8 mouse cellular contexts compared by ENCODE assay signal in the genomic region with DNA sequence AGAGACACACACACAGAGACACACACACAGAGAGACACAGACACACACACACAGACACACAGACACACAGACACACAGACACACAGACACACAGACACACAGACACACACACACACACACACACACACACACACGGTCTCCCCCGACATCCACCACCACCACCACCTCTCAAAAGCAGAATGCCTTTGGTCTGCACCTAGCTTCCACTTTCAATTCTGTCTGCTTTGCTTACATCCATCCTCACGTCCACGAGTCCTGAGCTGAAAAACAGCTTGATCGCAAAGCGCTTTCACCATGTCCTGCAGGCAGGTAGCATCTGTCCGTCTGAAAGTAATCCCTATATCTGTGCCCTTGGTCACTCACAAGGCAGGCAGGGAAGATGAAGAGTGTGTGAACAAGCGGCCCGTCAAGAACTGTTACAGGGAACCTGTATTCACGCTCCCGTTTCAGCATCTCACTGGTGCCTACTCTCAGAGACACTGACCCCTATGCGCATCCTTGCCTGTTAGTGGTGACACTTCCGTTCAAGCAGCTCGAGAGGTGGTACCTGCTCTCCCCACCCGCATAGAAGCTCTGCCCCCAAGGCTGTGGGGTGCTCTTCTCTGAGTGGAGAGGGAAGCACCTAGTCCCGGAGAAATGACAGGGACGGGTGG. TPM values are rescaled to one million over a fixed set of nuclear protein-coding genes. Genes with fewer than 3 reads are reported as not detected.
DNase-seq lines count a peak whose midpoint lies in the region; ATAC-seq and TF ChIP-seq lines count a peak whose summit lies in the region.

No protein-coding gene starts in this region.

- TF ChIP-seq CTCF in kidney, adult 2 months (conservative IDR thresholded peaks at IDR 0.05; ENCODE audit: insufficient read depth, insufficient read length, low read depth, low read length): no peak
- no peak for TF ChIP-seq CTCF in embryonic fibroblast, embryonic 13.5 days (IDR thresholded peaks at IDR 0.05; ENCODE audit: borderline replicate concordance, insufficient read depth, low read length)

- 31% methylated on average over 17 of the region's 17 CpGs for WGBS in kidney, adult 2 months

- no peaks in the 10 kb centered on the region for H3K36me3 ChIP-seq in kidney, adult 2 months (ENCODE audit: control insufficient read depth, insufficient read depth, low read length)

- peak; percentile 14 for DNase-seq in kidney, adult 2 months
- DNase-seq in kidney, postnatal 10 days: no peak
- DNase-seq in induced T-regulatory cell, adult 2 months (ENCODE audit: low read depth): peak; percentile 32
- no peak for DNase-seq in cerebellum, postnatal 4 days (ENCODE audit: low spot score in 2 of 2)
- no peak for DNase-seq in thymus, adult 18-20 months
- no peak for DNase-seq in layer of hippocampus, adult 9-10 months (ENCODE audit: low spot score)

- no peaks in the 10 kb centered on the region for H3K4me1 ChIP-seq in kidney, adult 2 months (ENCODE audit: control insufficient read depth, insufficient read depth, low read length)
- H3K4me1 ChIP-seq in embryonic fibroblast, embryonic 13.5 days (ENCODE audit: control insufficient read depth, insufficient read depth, low read length): no peaks in the 10 kb centered on the region

- no peak for TF ChIP-seq POLR2A in kidney, adult 2 months (IDR thresholded peaks at IDR 0.05; ENCODE audit: low read depth, low read length)
- no peak; the same call in 1 of the 2 replicates for TF ChIP-seq POLR2A in embryonic fibroblast, embryonic 13.5 days (IDR thresholded peaks at IDR 0.05; ENCODE audit: low read depth, low read length)

- peak overlapping the region; percentile 30 for H3K27ac ChIP-seq in kidney, adult 2 months (ENCODE audit: insufficient read depth, low read depth, low read length)
- peak overlapping the region; percentile 89 for H3K27ac ChIP-seq in embryonic fibroblast, embryonic 13.5 days (ENCODE audit: insufficient read depth, low read length)

- peak; percentile 48; the same call in 1 of the 2 replicates for ATAC-seq in megakaryocyte progenitor cell, adult 5-6 weeks (replicated peaks; ENCODE audit: poor library complexity)

- H3K4me3 ChIP-seq in kidney, adult 2 months (ENCODE audit: insufficient read depth, low read depth, low read length): peak overlapping the region; percentile 54
- H3K4me3 ChIP-seq in embryonic fibroblast, embryonic 13.5 days (ENCODE audit: insufficient read depth, low read length): peak overlapping the region; percentile 79

- no peaks in the 10 kb centered on the region for H3K27me3 ChIP-seq in kidney, adult 2 months (replicated peaks; ENCODE audit: control insufficient read depth, insufficient read depth, low read length)

RNA-seq across cellular contexts. Expression of a gene that starts 1.5 kb away (rescaled TPM):
- polyA plus RNA-seq in kidney, adult 2 months (2012; rRNA removed): 5.5 and 6.2 TPM in 2 replicates
- 137 and 168 TPM in 2 replicates for polyA plus RNA-seq in embryonic fibroblast, embryonic 13.5 days (2011; ENCODE audit: insufficient read length, low read depth, missing spikeins)
- not detected in 2 replicates for total RNA-seq in megakaryocyte progenitor cell, adult 5-6 weeks (2015)
- not detected in 2 replicates for total RNA-seq in megakaryocyte progenitor cell, adult 5-6 weeks (2017)

Comparison
In these comparisons a context has a peak if more than half of its experiments do, and no peak if none do; other contexts are left out.
1. DNase-seq: peak in kidney, adult 2 months (single experiment) and induced T-regulatory cell, adult 2 months (single experiment); none in kidney, postnatal 10 days (single experiment), cerebellum, postnatal 4 days (0 of 2), thymus, adult 18-20 months (0 of 2) and layer of hippocampus, adult 9-10 months (single experiment).
2. RNA of a gene that starts 1.5 kb away (polyA plus RNA-seq): 137 to 168 TPM in embryonic fibroblast, embryonic 13.5 days; 5.5 to 6.2 TPM in kidney, adult 2 months; every median in the first group is over 10 times any median in the second.